Mouse (Mus musculus): ENCODE measurements at regions not wholly inside any gene's neighbourhood (a gene's known extent, or its start where the extent isn't known, plus 50 kb on each side); places are given as distances from the start of the nearest gene placed in this dataset.

DNA sequence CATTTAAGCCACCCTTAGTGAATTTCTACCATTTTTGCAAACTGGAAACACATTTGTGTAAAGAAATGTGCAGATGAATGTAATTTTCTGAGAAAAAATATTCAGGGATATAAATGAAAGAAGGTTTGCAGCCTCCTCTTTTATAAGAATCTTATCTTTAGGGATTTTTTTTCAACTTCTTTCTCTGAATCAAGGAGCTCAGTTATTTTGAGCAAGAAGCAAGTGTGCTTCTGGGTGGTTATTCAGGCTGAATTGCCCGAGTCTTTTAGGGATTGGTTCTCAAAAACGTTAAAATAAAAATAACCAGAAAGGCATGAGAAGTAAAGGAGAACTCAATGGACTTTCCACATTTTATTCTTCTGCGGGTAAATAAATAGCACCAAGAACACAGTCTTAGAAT lies 666.0 kb upstream of the Map3k7 start:
- Histone ChIP-seq H3K4me3 (ENCODE audit: low read depth, low read length) (no peak overlapping the region), H3K27me3 (replicated peaks; ENCODE audit: control insufficient read depth, insufficient read depth, low read length) (no peaks in the 10 kb centered on the region), H3K36me3 (ENCODE audit: control insufficient read depth, insufficient read depth, low read length) (no peaks in the 10 kb centered on the region), H3K27ac (ENCODE audit: low read depth, low read length) (no peak overlapping the region), H3K4me1 (replicated peaks; ENCODE audit: control insufficient read depth, insufficient read depth, low read length) (no peaks in the 10 kb centered on the region), H3K9ac (ENCODE audit: low read depth, low read length) (no peak overlapping the region), H3K9me3 (ENCODE audit: control insufficient read depth, low read length) (no peaks in the 10 kb centered on the region), H3K4me2 (no peak overlapping the region)
- no peak for ATAC-seq (replicated peaks; ENCODE audit: low FRiP score)
- DNase-seq (ENCODE audit: low spot score), result no peak
- 76% methylated on average over 3 of the region's 3 CpGs for WGBS

DNA sequence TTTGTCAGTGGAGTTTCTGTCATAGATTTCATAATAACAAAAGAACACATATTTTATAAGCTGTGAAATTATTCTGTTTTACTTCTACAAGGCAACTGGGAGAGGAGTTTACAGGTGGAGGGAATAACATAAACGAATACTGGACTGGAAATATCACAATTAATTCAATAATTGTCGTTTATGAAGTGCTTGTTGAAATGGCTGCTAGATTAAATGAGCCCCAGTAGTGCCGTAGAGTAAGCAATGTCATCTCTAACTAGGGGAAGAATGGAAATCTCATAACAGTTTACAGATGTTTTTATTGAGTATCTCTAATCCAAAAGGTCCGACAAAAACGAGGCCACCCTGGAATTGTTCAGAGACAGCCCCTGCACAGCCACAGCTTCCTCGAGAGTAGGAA lies 644.6 kb upstream of the Map3k7 start:
- Histone ChIP-seq H3K27ac (ENCODE audit: low read depth, low read length) (no peak overlapping the region), H3K9me3 (ENCODE audit: control insufficient read depth, low read length) (no peaks in the 10 kb centered on the region), H3K9ac (ENCODE audit: low read depth, low read length) (no peak overlapping the region), H3K27me3 (replicated peaks; ENCODE audit: control insufficient read depth, insufficient read depth, low read length) (no peaks in the 10 kb centered on the region), H3K36me3 (ENCODE audit: control insufficient read depth, insufficient read depth, low read length) (no peaks in the 10 kb centered on the region), H3K4me3 (ENCODE audit: low read depth, low read length) (no peak overlapping the region), H3K4me1 (replicated peaks; ENCODE audit: control insufficient read depth, insufficient read depth, low read length) (no peaks in the 10 kb centered on the region), H3K4me2 (no peak overlapping the region)
- WGBS, result 59% methylated on average over 6 of the region's 6 CpGs
- DNase-seq (ENCODE audit: low spot score) (no peak), ATAC-seq (replicated peaks; ENCODE audit: low FRiP score) (no peak)

DNA sequence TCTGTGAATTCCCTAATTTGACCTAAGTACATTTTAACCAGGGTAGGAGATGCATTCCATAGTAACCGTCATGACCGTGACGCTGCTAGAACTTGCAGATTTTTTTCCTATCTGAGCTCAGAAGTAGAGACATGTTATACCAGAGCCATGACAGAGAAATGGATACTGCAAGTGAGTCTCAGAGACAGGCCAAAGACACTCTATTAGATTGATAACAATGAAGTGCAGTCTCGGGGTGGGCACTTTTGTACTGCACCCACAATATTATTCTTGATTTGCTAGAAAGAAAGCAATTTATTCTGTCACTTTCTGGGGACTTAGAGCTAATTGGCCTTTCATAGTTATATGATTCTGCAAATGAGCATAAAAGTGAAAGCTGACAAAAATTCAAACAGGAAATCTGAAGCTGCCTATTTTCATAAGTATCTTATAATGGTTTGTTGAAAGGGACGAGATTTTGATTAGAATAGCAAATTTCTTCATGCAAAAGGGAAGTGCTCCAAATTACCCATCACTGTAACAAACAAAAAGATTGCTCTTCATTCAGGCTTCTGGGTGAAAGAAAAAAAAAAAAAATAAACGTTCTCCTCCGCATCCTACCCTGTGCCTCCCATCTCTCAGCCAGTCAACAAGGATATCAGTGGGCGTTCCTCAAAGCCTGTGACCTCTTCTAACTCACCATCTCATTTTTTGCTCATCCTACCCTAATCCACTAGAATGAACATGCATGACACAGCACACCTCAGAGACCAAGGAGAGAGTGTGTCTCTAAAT lies 643.0 kb upstream of the Map3k7 start:
- DNase-seq (ENCODE audit: low spot score) (no peak), ATAC-seq (replicated peaks; ENCODE audit: low FRiP score) (no peak)
- H3K9me3 ChIP-seq (ENCODE audit: control insufficient read depth, low read length), result no peaks in the 10 kb centered on the region
- H3K9ac ChIP-seq (ENCODE audit: low read depth, low read length), result no peak overlapping the region
- H3K27me3 ChIP-seq (replicated peaks; ENCODE audit: control insufficient read depth, insufficient read depth, low read length), result no peaks in the 10 kb centered on the region
- 71% methylated on average over 8 of the region's 8 CpGs for WGBS
- no peak overlapping the region for H3K27ac ChIP-seq (ENCODE audit: low read depth, low read length)
- no peak overlapping the region for H3K4me3 ChIP-seq (ENCODE audit: low read depth, low read length)
- H3K4me2 ChIP-seq, result no peak overlapping the region
- no peaks in the 10 kb centered on the region for H3K36me3 ChIP-seq (ENCODE audit: control insufficient read depth, insufficient read depth, low read length)
- no peaks in the 10 kb centered on the region for H3K4me1 ChIP-seq (replicated peaks; ENCODE audit: control insufficient read depth, insufficient read depth, low read length)

DNA sequence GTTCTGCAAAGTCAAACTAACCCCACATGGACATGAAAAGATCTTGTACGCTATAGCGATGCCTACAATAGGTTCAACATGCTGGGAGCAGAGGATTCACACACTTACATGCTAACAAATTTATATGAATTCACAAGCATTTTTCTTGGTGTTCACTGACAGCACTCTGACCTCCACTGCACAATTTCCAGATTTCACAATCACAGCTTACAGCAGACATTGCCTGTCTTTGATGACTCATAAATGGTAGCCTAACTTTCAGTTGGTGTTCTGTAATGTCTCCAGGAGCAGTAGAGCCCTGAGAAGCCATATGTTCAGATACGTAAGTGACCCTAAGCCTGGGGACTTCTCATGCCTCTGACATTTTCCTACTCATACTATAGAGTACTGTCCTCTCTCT lies 640.1 kb upstream of the Map3k7 start:
- no peaks in the 10 kb centered on the region for H3K9me3 ChIP-seq (ENCODE audit: control insufficient read depth, low read length)
- H3K4me3 ChIP-seq (ENCODE audit: low read depth, low read length), result no peak overlapping the region
- H3K4me2 ChIP-seq, result no peak overlapping the region
- no peak for ATAC-seq (replicated peaks; ENCODE audit: low FRiP score)
- no peak overlapping the region for H3K27ac ChIP-seq (ENCODE audit: low read depth, low read length)
- no peaks in the 10 kb centered on the region for H3K36me3 ChIP-seq (ENCODE audit: control insufficient read depth, insufficient read depth, low read length)
- DNase-seq (ENCODE audit: low spot score), result no peak
- no peaks in the 10 kb centered on the region for H3K27me3 ChIP-seq (replicated peaks; ENCODE audit: control insufficient read depth, insufficient read depth, low read length)
- 93% methylated on average over 3 of the region's 3 CpGs for WGBS
- no peaks in the 10 kb centered on the region for H3K4me1 ChIP-seq (replicated peaks; ENCODE audit: control insufficient read depth, insufficient read depth, low read length)
- H3K9ac ChIP-seq (ENCODE audit: low read depth, low read length), result no peak overlapping the region

DNA sequence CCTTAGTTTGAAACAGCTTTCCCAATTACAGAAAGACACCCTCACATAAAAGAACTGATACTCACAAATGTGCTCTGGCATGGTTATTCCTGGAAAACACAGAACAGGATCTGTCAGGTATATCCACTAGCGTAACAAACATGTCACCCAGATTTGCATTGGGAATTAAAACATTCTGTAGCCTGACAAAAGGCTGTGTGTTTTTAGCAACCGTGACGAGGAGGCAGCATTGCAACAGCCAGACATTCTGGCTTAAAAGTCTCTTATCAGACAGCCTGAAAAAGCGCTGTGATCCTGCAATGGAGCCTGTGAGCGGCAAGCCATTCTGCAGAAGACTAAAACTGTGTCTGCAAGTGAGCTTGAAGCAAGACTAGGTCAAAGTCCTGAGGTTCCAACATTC lies 635.1 kb upstream of the Map3k7 start:
- no peaks in the 10 kb centered on the region for H3K36me3 ChIP-seq (ENCODE audit: control insufficient read depth, insufficient read depth, low read length)
- no peaks in the 10 kb centered on the region for H3K4me1 ChIP-seq (replicated peaks; ENCODE audit: control insufficient read depth, insufficient read depth, low read length)
- no peaks in the 10 kb centered on the region for H3K27me3 ChIP-seq (replicated peaks; ENCODE audit: control insufficient read depth, insufficient read depth, low read length)
- no peak overlapping the region for H3K9ac ChIP-seq (ENCODE audit: low read depth, low read length)
- 61% methylated on average over 5 of the region's 5 CpGs for WGBS
- DNase-seq (ENCODE audit: low spot score), result no peak
- no peak overlapping the region for H3K27ac ChIP-seq (ENCODE audit: low read depth, low read length)
- no peak for ATAC-seq (replicated peaks; ENCODE audit: low FRiP score)
- no peak overlapping the region for H3K4me2 ChIP-seq
- H3K9me3 ChIP-seq (ENCODE audit: control insufficient read depth, low read length), result no peaks in the 10 kb centered on the region
- H3K4me3 ChIP-seq (ENCODE audit: low read depth, low read length), result no peak overlapping the region

DNA sequence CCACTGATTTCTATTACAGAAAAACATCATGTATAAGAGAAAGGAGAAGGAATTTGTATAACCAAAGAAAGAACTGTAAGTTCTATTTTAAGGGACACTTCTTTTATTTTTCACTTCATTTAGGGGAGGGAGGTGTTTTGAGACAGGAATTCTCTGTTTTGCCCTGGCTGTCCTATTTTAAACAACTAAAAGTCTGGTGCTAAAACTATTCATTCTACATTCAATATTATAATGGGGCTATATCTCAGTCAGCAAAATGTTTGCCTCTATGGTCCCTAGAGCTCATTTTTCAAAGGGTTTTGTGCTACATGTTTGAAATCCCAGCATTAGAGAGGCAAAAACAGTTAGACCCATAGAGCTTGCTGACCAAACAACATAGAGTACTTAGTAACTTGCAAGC lies 632.8 kb upstream of the Map3k7 start:
- no peak overlapping the region for H3K27ac ChIP-seq (ENCODE audit: low read depth, low read length)
- no peak for ATAC-seq (replicated peaks; ENCODE audit: low FRiP score)
- no peak overlapping the region for H3K4me2 ChIP-seq
- no peak overlapping the region for H3K9ac ChIP-seq (ENCODE audit: low read depth, low read length)
- H3K4me3 ChIP-seq (ENCODE audit: low read depth, low read length), result no peak overlapping the region
- no peaks in the 10 kb centered on the region for H3K4me1 ChIP-seq (replicated peaks; ENCODE audit: control insufficient read depth, insufficient read depth, low read length)
- no peak for DNase-seq (ENCODE audit: low spot score)
- H3K27me3 ChIP-seq (replicated peaks; ENCODE audit: control insufficient read depth, insufficient read depth, low read length), result no peaks in the 10 kb centered on the region
- no peaks in the 10 kb centered on the region for H3K36me3 ChIP-seq (ENCODE audit: control insufficient read depth, insufficient read depth, low read length)
- H3K9me3 ChIP-seq (ENCODE audit: control insufficient read depth, low read length), result no peaks in the 10 kb centered on the region

DNA sequence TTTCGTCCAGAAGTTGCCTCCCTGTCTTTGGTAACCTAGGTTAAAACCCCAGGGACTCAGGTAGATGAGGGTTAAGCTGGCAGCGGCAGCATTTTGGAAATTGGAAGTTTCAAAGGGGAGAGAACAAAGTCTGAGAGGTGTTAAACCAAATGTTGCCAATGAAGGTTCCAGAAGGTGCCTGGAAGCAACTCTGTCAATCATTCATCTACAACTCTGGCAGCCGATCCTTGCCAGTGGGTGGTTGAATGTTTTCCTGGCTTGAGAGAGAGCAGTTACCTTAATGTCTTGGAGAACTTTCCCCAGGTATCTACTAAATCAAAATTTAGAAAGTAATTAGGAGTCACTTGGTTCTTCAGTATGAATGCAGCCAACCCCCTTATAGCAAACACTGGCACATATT lies 628.2 kb upstream of the Map3k7 start:
- H3K4me1 ChIP-seq (replicated peaks; ENCODE audit: control insufficient read depth, insufficient read depth, low read length), result no peaks in the 10 kb centered on the region
- H3K36me3 ChIP-seq (ENCODE audit: control insufficient read depth, insufficient read depth, low read length), result no peaks in the 10 kb centered on the region
- H3K27ac ChIP-seq (ENCODE audit: low read depth, low read length), result no peak overlapping the region
- H3K9ac ChIP-seq (ENCODE audit: low read depth, low read length), result no peak overlapping the region
- no peak for ATAC-seq (replicated peaks; ENCODE audit: low FRiP score)
- H3K27me3 ChIP-seq (replicated peaks; ENCODE audit: control insufficient read depth, insufficient read depth, low read length), result no peaks in the 10 kb centered on the region
- H3K4me3 ChIP-seq (ENCODE audit: low read depth, low read length), result no peak overlapping the region
- no peak for DNase-seq (ENCODE audit: low spot score)
- 69% methylated on average over 3 of the region's 3 CpGs for WGBS
- H3K9me3 ChIP-seq (ENCODE audit: control insufficient read depth, low read length), result no peaks in the 10 kb centered on the region
- no peak overlapping the region for H3K4me2 ChIP-seq

DNA sequence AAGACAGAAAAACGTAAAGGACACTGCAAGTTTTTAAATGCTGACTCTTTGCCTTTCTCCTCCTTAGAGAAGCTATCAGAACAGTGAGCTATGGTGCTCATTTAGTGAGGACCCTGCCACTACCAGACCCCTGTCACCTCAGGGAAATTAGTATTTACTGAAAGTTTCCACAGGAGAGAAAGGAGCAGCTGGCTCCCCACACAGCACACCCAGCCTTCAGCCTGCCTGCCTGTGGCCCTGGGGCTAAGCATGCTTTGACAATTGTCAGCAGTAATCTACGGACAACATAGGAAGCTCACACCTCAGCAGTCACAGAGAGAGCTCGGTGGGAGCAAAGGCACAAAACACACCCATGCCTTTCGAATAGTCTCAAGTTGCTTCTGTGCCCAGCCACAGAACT lies 625.9 kb upstream of the Map3k7 start:
- Histone ChIP-seq H3K4me3 (ENCODE audit: low read depth, low read length) (no peak overlapping the region), H3K36me3 (ENCODE audit: control insufficient read depth, insufficient read depth, low read length) (no peaks in the 10 kb centered on the region), H3K9me3 (ENCODE audit: control insufficient read depth, low read length) (no peaks in the 10 kb centered on the region), H3K4me1 (replicated peaks; ENCODE audit: control insufficient read depth, insufficient read depth, low read length) (no peaks in the 10 kb centered on the region), H3K4me2 (no peak overlapping the region), H3K27ac (ENCODE audit: low read depth, low read length) (no peak overlapping the region), H3K27me3 (replicated peaks; ENCODE audit: control insufficient read depth, insufficient read depth, low read length) (no peaks in the 10 kb centered on the region), H3K9ac (ENCODE audit: low read depth, low read length) (no peak overlapping the region)
- WGBS, result 55% methylated on average over 4 of the region's 4 CpGs
- ATAC-seq (replicated peaks; ENCODE audit: low FRiP score) (no peak), DNase-seq (ENCODE audit: low spot score) (no peak)

DNA sequence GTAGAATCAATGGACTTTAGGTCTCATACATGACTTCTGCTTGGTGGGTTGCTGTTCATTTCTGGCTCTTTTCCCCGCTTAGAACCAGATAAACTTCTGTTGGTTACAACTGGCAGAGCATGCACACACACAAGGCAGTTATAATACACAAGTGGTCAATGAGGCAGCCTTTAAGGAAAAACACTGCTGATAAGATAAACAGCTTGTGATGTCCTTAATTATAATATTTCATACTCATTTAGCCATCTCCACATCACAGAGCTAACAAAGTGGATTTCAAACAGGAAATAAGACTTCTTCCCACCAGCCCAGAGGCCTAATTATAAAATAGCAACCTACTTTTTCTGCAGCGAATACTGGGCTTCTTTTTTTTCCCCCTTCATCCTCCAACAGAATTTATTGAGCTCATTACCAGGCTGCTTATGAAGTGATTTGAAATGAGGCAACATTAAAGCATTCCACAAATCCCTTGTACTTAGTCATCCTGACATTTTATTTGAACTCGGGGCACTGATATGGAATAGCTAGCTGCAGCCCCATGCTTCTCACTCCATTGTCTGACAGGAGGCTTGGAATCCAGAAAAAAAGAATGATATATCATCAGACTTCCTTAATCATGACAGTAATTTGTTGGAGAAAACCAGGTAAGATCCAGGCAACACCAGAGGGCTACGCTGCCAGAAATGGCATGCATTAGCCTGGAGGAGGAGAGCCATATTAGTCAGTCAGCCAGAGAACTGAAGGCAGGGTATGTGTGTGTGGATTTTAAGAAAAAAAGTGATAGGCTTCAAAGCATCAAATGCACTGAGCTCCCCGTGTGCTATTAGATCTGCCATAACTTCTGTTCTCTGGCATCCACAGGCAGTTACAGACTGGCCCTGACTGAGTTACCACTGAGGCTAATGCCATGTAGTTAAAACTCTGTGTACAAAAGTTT lies 620.3 kb upstream of the Map3k7 start:
- Histone ChIP-seq H3K9ac (ENCODE audit: low read depth, low read length) (no peak overlapping the region), H3K9me3 (ENCODE audit: control insufficient read depth, low read length) (no peaks in the 10 kb centered on the region), H3K36me3 (ENCODE audit: control insufficient read depth, insufficient read depth, low read length) (no peaks in the 10 kb centered on the region), H3K4me3 (ENCODE audit: low read depth, low read length) (no peak overlapping the region), H3K27ac (ENCODE audit: low read depth, low read length) (no peak overlapping the region), H3K4me1 (replicated peaks; ENCODE audit: control insufficient read depth, insufficient read depth, low read length) (no peaks in the 10 kb centered on the region), H3K4me2 (no peak overlapping the region), H3K27me3 (replicated peaks; ENCODE audit: control insufficient read depth, insufficient read depth, low read length) (no peaks in the 10 kb centered on the region)
- ATAC-seq (replicated peaks; ENCODE audit: low FRiP score) (no peak), DNase-seq (ENCODE audit: low spot score) (no peak)
- 58% methylated on average over 5 of the region's 5 CpGs for WGBS
